Mouse (Mus musculus): ENCODE data around the gene Mrpl41.

GRCm38 (mm10) chr2:25003946-25004786 lies 29.3 kb upstream of the Mrpl41 start:
- TF ChIP-seq CTCF (IDR thresholded peaks at IDR 0.05; ENCODE audit: control insufficient read depth, insufficient read depth, low read length): no peak
- TF ChIP-seq POLR2A (IDR thresholded peaks at IDR 0.05; ENCODE audit: borderline replicate concordance, control insufficient read depth, low read depth, low read length): no peak
